Mouse (Mus musculus) brain, embryonic 14.5 days (tissue): ENCODE measurements around the gene Cfd.

Experiments used
- CTCF ChIP-seq: fragments of 200-500 bp; IDR thresholded peaks from 2 replicates; pipeline ENCODE4 v1.5.1; 2012; ENCODE audit warnings: inconsistent platforms, mild to moderate bottlenecking, moderate library complexity, borderline replicate concordance; ENCODE audit not compliant: insufficient read depth, insufficient read length; ENCODE audit errors: extremely low read depth
- POLR2A ChIP-seq: fragments of 200-500 bp; IDR thresholded peaks from 2 replicates; pipeline ENCODE4 v1.6.1; 2012; ENCODE audit warnings: mild to moderate bottlenecking, inconsistent platforms, borderline replicate concordance; ENCODE audit not compliant: poor library complexity, insufficient read depth, insufficient read length, severe bottlenecking; ENCODE audit errors: extremely low read depth

DNA sequence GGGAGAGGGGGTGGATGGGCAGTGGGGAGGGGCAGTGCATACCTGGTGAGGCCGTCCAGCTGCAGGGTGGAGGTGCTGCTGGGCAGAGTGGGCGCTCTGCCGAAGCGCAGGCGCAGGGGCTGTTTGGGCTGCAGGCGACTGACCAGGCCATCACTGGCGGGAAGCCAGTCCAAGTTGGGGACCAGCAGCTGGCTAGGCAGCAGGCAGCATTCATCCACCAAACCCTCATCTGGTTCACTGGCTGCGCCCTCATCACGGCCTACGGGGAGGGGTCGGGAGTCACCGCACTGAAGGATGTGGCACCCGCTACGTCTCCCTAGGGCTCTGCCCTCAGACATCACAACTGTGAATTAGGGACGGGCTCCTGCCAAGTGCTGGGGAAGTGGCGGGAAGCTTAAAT lies 5.7 kb downstream of the Cfd start:
- TF ChIP-seq CTCF (no peak), POLR2A (no peak)
